Mouse (Mus musculus): ENCODE measurements around the gene Fam107b.

- TF ChIP-seq CTCF (IDR thresholded peaks at IDR 0.05; ENCODE audit: borderline replicate concordance, extremely low read depth, insufficient read depth, insufficient read length) (no peak), POLR2A (IDR thresholded peaks at IDR 0.05; ENCODE audit: borderline replicate concordance, extremely low read depth, insufficient read depth, insufficient read length, poor library complexity, severe bottlenecking) (no peak)
Observed at GRCm38 (mm10) chr2:3758406-3758805, 188.1 kb downstream of the Fam107b start.
